Mouse (Mus musculus): ENCODE results near the gene U2af2.
A peak's percentile ranks its signal among the peaks of the same experiment; 100 is the strongest.

Gene U2af2

GRCm38 (mm10) chr7:5037467-5037866, 24.5 kb upstream of the U2af2 start:
- DNase-seq (ENCODE audit: low read depth): no peak

DNA sequence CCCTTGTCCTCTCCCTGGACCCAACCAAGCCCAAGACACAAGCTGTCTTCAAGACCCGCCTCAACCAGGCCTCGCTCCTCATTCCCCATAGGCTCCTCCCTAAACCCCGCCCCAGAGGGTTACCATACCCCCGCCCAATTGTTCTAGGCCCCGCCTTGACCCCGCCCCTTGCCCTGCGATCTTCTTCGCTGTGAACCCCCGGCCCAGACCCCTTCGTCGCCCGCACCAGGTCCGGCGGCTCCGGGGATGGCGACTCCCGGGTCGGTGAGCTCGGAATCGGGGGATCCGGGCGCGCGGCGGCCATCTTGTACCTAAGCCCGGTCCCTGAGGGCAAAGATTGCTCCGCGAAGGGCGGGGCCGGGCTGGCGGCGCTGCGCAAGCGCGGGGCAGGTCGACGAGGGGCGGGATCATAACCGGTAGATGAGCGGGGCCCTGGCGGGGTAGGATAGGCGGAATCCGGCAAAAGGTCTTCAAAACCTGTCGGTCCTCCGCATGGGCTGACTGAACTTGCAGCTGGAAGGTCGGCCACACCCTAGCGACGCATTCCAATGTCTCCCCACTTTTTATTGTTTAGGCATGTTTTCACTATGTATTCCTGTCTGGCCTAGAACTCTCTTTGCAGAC, 23.7 kb upstream of the U2af2 start, which contains the start of gene Zfp784:
Zfp784 (minus strand) TSS at position 338 of the 624 bp plus-strand sequence.
- DNase-seq (ENCODE audit: low read depth): peak; percentile 95

DNA sequence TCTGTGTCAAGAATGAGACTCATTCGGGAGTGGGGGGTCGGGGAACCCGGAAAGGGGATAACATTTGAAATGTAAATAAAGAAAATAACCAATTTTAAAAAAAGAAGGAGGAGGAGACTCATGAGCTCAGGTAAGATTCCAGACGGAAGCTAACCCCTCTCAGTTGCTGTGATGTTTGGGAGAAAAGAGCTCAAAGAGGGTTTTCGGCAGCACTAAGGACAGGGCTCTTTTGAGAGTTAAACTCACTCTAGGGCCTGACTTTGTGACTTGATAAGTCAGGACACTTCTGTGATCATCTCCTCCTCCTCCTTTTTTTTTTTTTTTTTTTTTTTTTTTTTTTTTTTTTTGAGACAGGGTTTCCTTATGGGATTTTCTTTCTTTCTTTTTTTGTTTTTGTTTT, 23.0 kb upstream of the U2af2 start:
- peak; percentile 25 for DNase-seq (ENCODE audit: low read depth)

DNA sequence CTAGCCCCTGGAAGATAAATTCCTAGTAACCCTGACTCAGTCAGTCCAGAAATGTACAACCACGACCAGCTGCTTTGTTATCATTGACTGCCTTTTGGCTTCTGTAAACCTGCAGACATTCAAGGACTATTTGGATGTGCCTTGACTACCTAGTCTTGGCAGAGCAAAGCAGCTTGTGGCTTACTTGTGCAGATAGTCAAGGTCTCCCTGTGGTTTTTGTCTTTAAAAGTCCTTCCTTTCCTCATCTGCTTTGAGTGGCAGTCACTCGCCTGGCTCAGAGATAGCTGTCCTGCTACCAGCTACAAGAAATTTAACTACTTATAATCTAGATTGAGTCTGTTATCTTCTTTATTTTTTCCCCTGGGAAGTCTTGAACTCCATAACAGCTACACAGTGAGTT, 17.0 kb upstream of the U2af2 start:
- no peak for DNase-seq (ENCODE audit: low read depth)

- no peak for DNase-seq (ENCODE audit: low read depth)
These were observed 15.8 kb upstream of the U2af2 start for GRCm38 (mm10) chr7:5046112-5046511.

DNA sequence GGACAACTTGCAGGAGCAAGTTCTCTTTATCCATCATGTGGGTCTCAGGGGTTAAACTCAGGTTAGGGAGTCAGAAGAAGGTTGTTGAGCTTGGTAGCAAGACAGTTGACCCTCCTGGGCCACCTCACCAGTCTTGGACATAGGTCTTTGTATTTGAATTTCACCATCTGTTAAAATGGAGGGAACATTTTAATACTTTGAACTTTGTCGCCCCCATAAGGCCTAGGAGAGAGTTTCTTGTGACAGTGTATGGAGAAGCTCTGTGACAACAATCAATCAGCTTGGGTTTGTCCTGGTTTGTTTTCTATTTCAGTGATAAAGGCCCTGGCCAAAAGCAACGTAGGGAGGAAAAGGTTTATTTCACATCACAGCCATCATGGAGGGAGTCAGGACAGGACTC, 14.6 kb upstream of the U2af2 start:
- DNase-seq (ENCODE audit: low read depth): peak; percentile 66

DNA sequence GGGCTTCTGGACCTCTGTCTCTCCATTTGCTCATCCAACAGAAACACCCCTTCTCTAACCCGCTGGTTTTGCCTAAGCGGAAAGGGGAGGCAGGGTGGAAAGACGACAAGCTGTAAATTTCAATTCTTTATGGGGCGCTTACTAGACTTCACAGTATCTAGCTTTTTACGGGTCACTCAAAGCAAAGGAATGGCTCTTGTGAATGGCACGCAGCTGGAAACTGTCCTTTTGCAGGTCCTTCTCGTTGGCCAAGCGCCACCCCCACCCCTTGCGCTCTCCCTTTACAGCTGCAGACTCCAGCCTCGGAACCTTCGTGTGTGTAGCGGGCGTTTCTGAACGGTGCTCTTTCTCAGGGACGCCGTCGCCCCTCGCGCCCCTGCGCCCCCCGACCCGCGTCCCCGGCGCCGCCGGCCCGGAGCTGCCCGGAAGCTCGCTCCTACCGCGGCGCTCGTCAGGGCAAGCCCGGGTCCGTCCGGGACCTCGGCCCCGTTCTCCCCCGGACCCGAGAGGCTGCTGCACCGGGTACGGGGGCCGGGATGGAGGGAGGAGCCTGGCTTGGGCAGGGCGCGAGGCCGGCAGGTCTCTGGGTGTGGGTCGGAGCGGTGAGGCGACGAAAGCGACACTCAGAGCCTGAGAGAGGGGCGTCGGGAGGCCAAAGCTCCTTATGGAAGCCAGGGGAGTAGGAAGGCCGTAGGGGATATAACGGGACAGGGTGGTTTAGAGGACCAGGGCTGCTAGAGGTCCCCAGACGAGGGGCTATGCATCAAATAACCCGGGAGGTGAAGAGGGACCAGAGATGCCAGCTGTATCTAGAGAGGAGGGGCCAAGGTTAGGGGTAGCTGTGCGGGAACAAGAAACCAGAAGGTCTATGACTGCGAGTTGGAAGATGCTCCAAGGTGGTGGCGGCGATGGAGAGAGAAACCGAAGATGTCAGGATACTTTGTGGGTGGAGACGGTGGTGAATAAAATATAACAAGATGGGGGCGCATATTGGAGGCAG, 10.4 kb upstream of the U2af2 start, which contains the start of gene Zfp580:
Zfp580 (plus strand) TSS at position 346 of the 1,000 bp plus-strand sequence.
- DNase-seq (ENCODE audit: low read depth): peak; percentile 86

DNA sequence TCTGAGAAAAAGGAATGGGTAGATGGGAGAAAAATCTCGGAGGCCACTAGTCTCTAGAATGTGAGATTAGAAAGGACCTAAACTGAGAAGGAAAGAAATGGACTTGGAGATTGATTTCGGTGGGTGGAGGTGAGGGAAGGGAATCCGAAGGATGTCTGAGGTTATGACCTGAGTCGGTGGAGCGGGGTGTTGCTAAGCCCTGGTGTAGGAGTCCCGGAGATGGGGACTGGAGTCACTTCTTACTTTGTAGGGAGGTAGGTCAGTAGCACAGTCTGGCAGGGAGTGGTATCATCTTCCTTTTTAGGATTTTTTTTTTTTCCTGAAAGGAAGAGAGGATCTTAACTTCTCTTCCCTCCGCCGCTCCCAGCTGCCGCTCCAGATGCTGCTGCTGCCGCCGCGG, 9.5 kb upstream of the U2af2 start:
- peak; percentile 20 for DNase-seq (ENCODE audit: low read depth)

- DNase-seq (ENCODE audit: low read depth): no peak
These were observed 9.0 kb upstream of the U2af2 start for GRCm38 (mm10) chr7:5052931-5053343.

DNA sequence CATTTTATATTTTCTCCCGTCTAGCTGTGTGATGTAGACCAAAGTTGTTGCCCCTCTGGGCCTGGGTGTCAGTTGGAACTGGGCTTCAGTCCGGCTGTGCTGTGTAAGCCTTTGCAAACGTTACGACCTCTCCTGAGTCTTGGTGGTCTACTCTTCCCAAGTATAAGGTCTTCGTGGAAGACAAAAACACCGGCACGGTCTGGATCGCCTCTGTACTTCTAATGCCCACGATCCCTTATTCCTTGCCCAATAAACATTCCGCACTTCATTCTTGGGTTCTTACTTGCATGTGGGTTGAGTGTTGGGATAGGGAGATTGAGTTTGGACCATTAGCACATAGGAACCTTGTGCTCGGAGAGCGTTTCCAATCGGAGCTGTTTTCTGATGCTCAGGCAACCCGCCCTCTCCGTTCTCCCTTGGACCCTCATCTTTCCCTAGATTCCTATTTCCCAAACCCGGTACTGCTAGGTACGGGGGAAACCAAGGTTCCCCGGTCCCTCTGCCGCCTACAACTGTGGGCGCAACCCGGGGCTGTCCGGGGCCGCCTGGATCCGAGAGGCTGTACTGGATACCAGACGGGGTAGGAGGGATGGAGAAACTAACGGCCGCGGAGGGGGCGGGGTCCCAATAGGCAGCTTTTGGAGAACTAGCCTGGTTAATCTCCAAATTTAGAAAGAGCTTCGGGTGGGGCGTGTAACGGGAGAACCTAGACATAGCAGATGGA, 8.3 kb upstream of the U2af2 start:
- no peak for DNase-seq (ENCODE audit: low read depth)

DNA sequence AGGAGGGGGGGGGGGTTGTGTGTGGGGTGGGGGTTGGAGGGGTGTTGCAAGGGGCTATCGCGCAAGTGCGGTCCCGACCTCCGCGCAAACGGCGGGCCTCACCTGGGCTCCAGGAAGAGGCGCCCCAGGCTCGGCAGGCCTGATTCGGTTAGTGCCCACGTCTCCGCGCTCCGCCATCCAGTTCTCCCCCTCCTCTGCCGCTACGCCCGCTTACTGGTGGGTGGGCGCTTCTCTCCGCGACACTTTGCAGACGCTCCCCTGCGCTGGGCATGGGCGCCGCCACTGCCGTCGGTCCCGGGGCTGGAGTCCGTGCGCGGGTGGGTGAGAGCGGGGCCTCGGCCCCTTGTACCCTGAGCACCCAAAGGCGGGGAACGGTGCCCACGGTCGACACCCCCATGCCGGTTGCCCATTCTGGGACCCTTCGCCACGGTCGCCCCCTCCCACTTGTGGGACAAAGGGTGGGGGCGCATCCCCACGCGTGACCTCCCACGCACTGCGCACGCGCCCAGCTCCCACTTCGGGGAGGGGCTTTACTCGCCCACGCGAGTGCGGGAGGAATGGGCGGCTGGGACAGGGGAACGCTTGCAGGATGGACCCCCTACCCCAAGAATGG, 5.2 kb upstream of the U2af2 start:
- DNase-seq (ENCODE audit: low read depth): no peak

- no peak for DNase-seq (ENCODE audit: low read depth)
These were observed 4.6 kb upstream of the U2af2 start for GRCm38 (mm10) chr7:5057381-5057780.

GRCm38 (mm10) chr7:5057804-5058203, 4.1 kb upstream of the U2af2 start:
- no peak for DNase-seq (ENCODE audit: low read depth)

GRCm38 (mm10) chr7:5058631-5059030, 3.3 kb upstream of the U2af2 start:
- no peak for DNase-seq (ENCODE audit: low read depth)

DNA sequence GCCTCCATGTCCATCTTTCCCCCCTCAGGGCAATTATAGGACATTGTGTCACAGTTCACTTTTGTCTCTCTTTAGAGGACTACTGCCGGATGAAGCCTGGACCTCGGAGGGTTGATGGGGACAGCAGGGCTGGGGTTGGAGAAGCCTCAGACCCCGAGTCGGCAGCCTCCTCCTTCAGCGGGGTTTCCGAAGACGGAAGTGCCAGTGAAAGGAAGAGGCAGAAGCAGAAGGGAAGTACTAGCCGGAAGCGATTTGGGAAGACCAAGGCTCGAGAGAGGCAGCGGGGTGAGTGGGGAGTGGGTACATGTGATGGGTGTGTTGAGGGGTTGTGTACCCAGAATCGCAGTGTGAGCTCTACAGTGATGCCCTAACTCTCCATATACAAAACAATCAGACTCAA, 2.5 kb upstream of the U2af2 start:
- DNase-seq (ENCODE audit: low read depth): no peak

- DNase-seq (ENCODE audit: low read depth): peak; percentile 96
These were observed 1.7 kb upstream of the U2af2 start for GRCm38 (mm10) chr7:5060239-5060731.

DNA sequence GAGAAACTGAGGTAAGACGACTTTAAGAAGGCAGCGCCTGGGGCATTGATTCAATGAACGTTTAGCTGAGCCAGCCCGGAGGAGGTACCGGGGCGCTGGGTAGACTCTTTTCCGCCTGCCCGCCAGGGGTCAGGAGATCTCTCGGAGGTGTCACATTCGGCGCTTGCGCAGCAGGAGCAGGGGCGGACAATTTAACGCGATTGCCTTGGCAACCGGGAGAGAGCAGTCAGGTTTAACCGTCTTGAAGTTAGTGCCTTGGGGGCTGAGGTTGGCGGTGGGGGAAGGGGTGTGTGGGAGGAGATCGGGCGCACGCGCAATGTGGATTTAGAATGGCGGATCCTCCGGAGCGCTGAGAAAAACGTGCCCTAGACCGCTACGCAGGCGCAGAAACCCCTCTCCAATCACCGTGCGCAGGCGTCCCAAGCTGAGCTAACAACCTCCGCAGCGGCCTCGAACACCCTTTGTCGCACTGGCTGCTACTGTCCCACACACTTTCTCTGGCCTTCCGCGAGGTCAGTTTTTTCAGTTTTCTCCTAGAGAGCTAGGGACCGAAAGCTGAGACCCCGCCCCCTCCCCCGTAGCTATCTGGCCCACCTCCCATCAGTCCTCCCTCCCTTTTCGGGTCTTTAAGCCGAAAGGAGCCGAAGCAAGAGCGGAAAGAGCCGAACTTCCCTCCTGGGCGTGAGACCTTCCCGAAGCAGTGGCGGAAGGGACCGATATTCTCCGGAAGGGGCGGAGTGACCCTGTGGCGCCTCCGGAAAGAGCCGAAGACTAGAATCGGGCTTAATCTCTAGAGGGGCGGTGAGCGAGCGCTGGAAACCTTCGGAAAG, 784 bp upstream of the U2af2 start:
- DNase-seq (ENCODE audit: low read depth): peak; percentile 99

GRCm38 (mm10) chr7:5062360-5063001, 538 bp downstream of the U2af2 start:
- DNase-seq (ENCODE audit: low read depth): peak; percentile 89

GRCm38 (mm10) chr7:5064886-5065285, 2.9 kb downstream of the U2af2 start:
- no peak for DNase-seq (ENCODE audit: low read depth)

DNA sequence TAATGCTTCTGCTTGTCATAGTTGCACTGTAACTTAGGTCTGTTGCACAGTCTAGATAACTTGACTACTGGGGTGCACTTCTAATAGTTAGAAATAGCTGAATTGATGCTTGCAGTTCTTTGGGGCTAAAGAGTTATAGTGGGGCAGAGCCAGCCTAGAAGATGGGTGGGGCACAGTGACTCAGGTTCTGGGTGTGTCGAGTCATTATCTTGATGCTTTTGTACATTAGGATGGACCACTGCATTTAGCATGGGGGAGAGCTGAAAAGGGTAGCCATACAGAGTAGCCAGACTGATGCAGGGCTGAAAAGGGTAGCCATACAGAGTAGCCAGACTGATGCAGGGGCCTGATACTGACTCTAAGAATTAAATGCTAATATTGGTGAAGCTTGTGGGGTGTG, 11.6 kb downstream of the U2af2 start:
- DNase-seq (ENCODE audit: low read depth): no peak

Measured in NIH3T3 (cell line).